Mouse (Mus musculus) embryo, embryonic 11.5 days (tissue): ENCODE measurements around the gene Scin.

Source experiments
- DNase-seq: peaks from one replicate; pipeline ENCODE4 v3.0.0-alpha.2; 2012; ENCODE audit warnings: low read depth, low spot score

Scin gene

GRCm38 (mm10) chr12:40109227-40109626, 24.8 kb downstream of the Scin start:
- no peak for DNase-seq

- no peak for DNase-seq
Measured at GRCm38 (mm10) chr12:40108143-40108542, 25.9 kb downstream of the Scin start.

- DNase-seq: no peak
Measured at GRCm38 (mm10) chr12:40106874-40107273, 27.2 kb downstream of the Scin start.

GRCm38 (mm10) chr12:40104750-40105149, 29.3 kb downstream of the Scin start:
- no peak for DNase-seq

GRCm38 (mm10) chr12:40102359-40102758, 31.7 kb downstream of the Scin start:
- no peak for DNase-seq

- no peak for DNase-seq
Measured at GRCm38 (mm10) chr12:40099407-40099806, 34.6 kb downstream of the Scin start.

- DNase-seq: no peak
Measured at GRCm38 (mm10) chr12:40097449-40097848, 36.6 kb downstream of the Scin start.

- DNase-seq: no peak
Measured at GRCm38 (mm10) chr12:40097023-40097422, 37.0 kb downstream of the Scin start.

- no peak for DNase-seq
Measured at GRCm38 (mm10) chr12:40096453-40096852, 37.6 kb downstream of the Scin start.

- DNase-seq: no peak
Measured at GRCm38 (mm10) chr12:40090017-40090416, 44.0 kb downstream of the Scin start.

GRCm38 (mm10) chr12:40085731-40086322, 48.2 kb downstream of the Scin start:
- no peak for DNase-seq

GRCm38 (mm10) chr12:40082453-40083238, 51.4 kb downstream of the Scin start:
- DNase-seq: peak; percentile 17

GRCm38 (mm10) chr12:40082048-40082447, 52.0 kb downstream of the Scin start:
- DNase-seq: no peak

- no peak for DNase-seq
Measured at GRCm38 (mm10) chr12:40073660-40074059, 60.4 kb downstream of the Scin start.

GRCm38 (mm10) chr12:40047024-40047423, 87.0 kb downstream of the Scin start:
- DNase-seq: no peak

GRCm38 (mm10) chr12:40043816-40044585, 90.0 kb downstream of the Scin start:
- no peak for DNase-seq

- DNase-seq: no peak
Measured at GRCm38 (mm10) chr12:40040067-40040466, 94.0 kb downstream of the Scin start.

GRCm38 (mm10) chr12:40037876-40038463, 96.1 kb downstream of the Scin start, which contains the start of gene Arl4a:
Arl4a (minus strand) TSS chr12:40038025.
- peak; percentile 86 for DNase-seq

GRCm38 (mm10) chr12:40037226-40037813, 96.7 kb downstream of the Scin start:
- peak; percentile 95 for DNase-seq

- DNase-seq: no peak
Measured at GRCm38 (mm10) chr12:40036666-40037065, 97.4 kb downstream of the Scin start.

GRCm38 (mm10) chr12:40035506-40035905, 98.5 kb downstream of the Scin start:
- no peak for DNase-seq

- no peak for DNase-seq
Measured at GRCm38 (mm10) chr12:40029201-40029600, 104.8 kb downstream of the Scin start.
